Mouse (Mus musculus) c-Kit-positive CD71-positive TER-119-negative erythroid progenitor cells, embryonic 14.5 days (primary cell): ENCODE measurements around the gene Olfr670.
"Not testable (repeated sequence)": the region's sequence is repeated elsewhere in the genome, so short reads cannot be mapped to it uniquely, and the experiment has no call there.

Experiments used
- DNase-seq: peaks from one replicate; pipeline ENCODE4 v3.0.0-alpha.2; 2013; ENCODE audit warnings: low read depth

The Olfr670 gene

DNA sequence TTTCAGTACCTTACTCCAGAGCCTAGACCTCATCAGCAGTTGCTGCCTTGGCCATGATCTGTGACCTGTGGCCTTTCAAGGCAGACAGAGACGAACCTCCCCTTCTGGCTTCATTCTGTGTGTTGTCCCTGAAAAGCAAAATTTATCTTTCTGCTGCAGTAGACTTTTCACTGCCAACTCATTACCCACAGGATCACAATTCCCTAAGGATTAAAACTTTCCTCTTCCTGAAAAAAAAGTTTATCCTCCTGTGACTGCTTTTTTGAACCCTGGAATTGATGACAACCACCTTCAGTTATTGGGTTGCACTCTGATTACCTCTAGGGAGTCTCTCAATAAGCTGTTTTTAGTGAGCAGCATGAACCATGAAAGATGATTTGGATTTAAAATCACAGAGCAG lies at the start of gene Olfr670:
Gene Olfr670, minus strand, starts transcription at position 101 of the 400 bp plus-strand sequence.
- no peak for DNase-seq

DNA sequence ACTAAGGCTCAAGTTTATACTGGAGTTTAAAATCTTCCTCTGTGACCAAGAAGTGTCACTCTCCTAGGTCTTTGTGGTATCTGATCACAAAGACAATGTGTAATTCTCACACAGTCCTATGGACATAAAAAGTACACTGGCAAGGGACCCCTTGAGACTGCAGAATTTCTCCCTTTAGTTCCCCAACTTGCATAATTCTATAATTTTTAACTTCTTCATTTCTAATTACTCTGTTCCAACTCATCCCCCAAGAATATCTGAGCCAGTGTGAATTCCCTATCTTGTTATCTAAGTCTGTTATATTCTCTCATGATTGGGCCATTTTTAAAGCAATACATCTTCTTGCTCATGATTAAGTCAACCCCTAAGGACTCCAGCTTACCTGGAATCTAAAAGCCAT lies 39.5 kb upstream of the Olfr670 start, which contains the start of gene Olfr672:
Gene Olfr672, minus strand, starts transcription at position 101 of the 400 bp plus-strand sequence.
- no peak for DNase-seq

- no peak for DNase-seq
Observed at GRCm38 (mm10) chr7:104979026-104979425, 16.6 kb upstream of the Olfr670 start, which contains the start of gene Olfr671. Gene Olfr671 (minus strand): TSS chr7:104979126.

DNA sequence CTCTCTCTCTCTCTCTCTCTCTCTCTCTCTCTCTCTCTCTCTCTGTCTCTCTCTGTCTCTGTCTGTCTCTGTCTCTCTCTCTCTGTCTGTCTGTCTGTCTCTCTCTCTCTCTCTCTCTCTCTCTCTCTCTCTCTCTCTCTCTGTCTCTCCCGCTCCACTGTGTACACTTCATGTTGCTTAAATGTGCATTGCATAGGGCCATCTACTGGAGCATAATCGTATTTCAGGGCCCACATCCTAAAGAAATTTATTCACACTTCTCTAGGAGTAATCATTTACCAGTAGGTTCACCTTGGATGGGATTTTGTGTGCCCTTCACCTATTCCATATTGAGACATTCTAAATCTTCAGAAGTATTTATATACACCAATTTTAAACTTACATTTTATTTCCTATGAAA lies 10.1 kb upstream of the Olfr670 start:
- not testable (repeated sequence) for DNase-seq

DNA sequence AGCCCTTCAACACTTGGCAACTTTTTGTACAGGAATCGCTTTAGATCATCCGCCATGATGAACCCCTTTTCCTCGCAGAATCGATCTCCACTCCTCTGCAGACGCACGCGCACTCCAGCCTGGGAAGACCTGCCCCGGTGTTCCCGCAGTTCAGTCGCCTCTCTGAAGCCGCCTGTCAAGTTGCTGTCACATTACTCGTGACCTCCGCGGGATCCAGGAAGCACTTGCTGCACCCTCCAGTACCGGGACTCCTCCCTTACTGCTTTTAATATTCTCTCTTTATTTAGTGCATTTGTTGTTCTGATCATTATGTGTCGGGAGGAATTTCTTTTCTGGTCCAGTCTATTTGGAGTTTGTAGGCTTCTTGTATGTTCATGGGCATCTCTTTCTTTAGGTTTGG lies 12.2 kb downstream of the Olfr670 start:
- DNase-seq, result not testable (repeated sequence)

DNA sequence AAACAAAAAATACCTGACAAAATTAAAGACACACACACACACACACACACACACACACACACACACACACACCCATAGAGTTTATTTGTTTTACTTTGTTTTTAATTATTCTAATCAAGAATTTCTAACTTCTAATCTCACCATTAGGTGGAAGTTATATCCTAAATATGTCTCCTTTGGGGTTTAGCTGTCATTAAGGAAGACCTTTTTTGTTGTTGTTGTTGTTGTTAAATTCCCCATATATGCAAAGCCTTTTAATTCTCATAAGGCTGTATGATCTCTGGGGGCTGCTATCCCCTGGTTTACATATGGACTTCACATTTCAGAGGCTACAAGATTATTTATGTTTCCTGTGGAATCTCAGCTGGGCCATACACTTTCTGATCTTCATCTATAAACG lies 28.5 kb downstream of the Olfr670 start, which contains the start of gene Olfr669:
Gene Olfr669, plus strand, starts transcription at position 301 of the 400 bp plus-strand sequence.
- no peak for DNase-seq

DNA sequence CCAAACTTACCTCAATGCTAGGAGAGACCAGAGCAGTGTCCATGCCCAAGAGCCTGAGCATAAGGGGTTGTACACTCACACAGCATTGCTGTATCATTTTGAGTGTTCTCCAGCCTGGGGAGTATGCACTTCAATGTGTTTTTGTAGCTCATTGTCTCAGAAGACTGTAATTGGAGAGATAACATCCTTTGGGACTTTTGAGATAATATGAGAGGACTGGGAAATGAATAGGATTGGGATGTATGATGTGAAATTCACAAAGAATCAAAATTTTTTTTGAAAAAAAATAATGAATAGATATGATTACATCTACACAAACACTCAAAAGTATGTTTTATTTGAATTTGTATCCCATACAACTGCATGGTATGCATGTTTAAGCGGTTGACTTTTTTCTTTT lies 34.5 kb downstream of the Olfr670 start, which contains the start of gene Olfr668:
Gene Olfr668, minus strand, starts transcription at position 101 of the 400 bp plus-strand sequence.
- DNase-seq, result no peak

DNA sequence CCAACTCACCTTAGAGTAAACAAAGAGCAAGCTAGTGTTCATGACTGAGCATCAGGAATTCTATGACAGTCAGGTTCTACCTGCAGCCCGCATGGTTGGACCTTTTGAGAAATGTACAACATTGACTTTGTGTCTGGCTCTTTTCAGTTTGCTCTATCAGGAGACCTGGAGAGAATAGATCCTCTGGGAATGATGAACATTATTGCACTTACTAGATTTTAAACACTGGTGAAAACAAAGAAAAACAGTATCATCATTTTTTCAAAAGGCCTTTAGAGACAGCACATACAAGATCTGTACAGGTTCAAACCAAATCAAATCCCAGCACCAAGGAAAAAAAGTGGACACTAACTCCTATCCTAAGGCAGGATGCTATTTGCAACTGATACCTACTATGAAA lies 41.0 kb downstream of the Olfr670 start, which contains the start of gene Olfr667:
Gene Olfr667, minus strand, starts transcription at position 101 of the 400 bp plus-strand sequence.
- no peak for DNase-seq
